Mouse (Mus musculus) heart, adult 2 months (tissue): ENCODE data around the gene Zfp784. TPM values are rescaled to one million over a fixed set of nuclear protein-coding genes. Genes with fewer than 3 reads are reported as not detected.
A peak's percentile ranks its signal among the peaks of the same experiment; 100 is the strongest.

Experiments
- DNase-seq, 2 experiments: peaks; one replicate each; pipeline ENCODE4 v3.0.0; 2021
- H3K27ac ChIP-seq: fragments of 200-600 bp; 2 replicates; pipeline ENCODE4 v1.8.1; 2022
- H3K27me3 ChIP-seq: fragments of 200-500 bp; 2 replicates; pipeline ENCODE4 v1.6.1; 2012; ENCODE audit warnings: mild to moderate bottlenecking, low read length, inconsistent platforms, mixed read lengths; ENCODE audit not compliant: control insufficient read depth, insufficient read depth
- H3K36me3 ChIP-seq: fragments of 200-500 bp; 2 replicates; pipeline ENCODE4 v1.6.1; 2012; ENCODE audit warnings: low read length, inconsistent platforms; ENCODE audit not compliant: control insufficient read depth, insufficient read depth
- H3K4me1 ChIP-seq: fragments of 200-500 bp; 2 replicates; pipeline ENCODE4 v1.6.1; 2011; ENCODE audit warnings: low read length; ENCODE audit not compliant: control insufficient read depth, insufficient read depth
- H3K4me3 ChIP-seq: fragments of 200-600 bp; 2 replicates; pipeline ENCODE4 v1.8.1; 2022
- H3K79me2 ChIP-seq: fragments of 200-500 bp; replicated peaks from 2 replicates; pipeline ENCODE4 v1.6.1; 2012; ENCODE audit warnings: mild to moderate bottlenecking, inconsistent platforms, low read length, moderate library complexity, mixed read lengths; ENCODE audit not compliant: control insufficient read depth, insufficient read depth
- H3K9ac ChIP-seq: fragments of 200-500 bp; 2 replicates; pipeline ENCODE4 v1.6.1; 2012; ENCODE audit warnings: low read depth, mild to moderate bottlenecking, control low read depth, inconsistent platforms, low read length, mixed read lengths
- CTCF ChIP-seq: fragments of 200-600 bp; IDR thresholded peaks from 2 replicates; pipeline ENCODE4 v1.8.1; 2022; ENCODE audit warnings: antibody characterized with exemption, mild to moderate bottlenecking, moderate library complexity
- EP300 ChIP-seq: fragments of 200-500 bp; IDR thresholded peaks from 2 replicates; pipeline ENCODE4 v1.6.1; 2011; ENCODE audit warnings: low read depth, low read length, control low read depth; ENCODE audit not compliant: insufficient read depth
- POLR2A ChIP-seq: fragments of 200-500 bp; IDR thresholded peaks from 2 replicates; pipeline ENCODE4 v1.6.1; 2011; ENCODE audit warnings: mild to moderate bottlenecking, low read depth, low read length, control low read depth; ENCODE audit not compliant: insufficient read depth
- WGBS: fragments of 180-500 bp; shearing (Covaris S2); methylation state at CpG from one replicate; pipeline ENCODE4 v1.1.7; 2018; 5-methylcytosine and 5-hydroxymethylcytosine counted together
- intact Hi-C: fragments of 180-260 bp; cut with DNase I; formaldehyde crosslinking; loops from one replicate; pipeline ENCODE4 v1.15.1; 2025
- polyA plus RNA-seq: library from polyadenylated mRNA; depleted of rRNA; stranded (reverse); fragments of >200 nt; gene quantifications from 2 replicates; pipeline ENCODE4 v1.2.3, GENCODE M21; 2012; rRNA removed
- total RNA-seq, 2 experiments: library from RNA; stranded (reverse); gene quantifications; 2 replicates each; pipeline ENCODE4 v1.2.3; 2021

Zfp784 gene
- total and polyA plus RNA-seq, 3 experiments = 5.0 to 7.0 (median 5.6) TPM

- Histone ChIP-seq H3K79me2 (no peaks in the 10 kb centered on the region), H3K27ac (peak overlapping the region; percentile 75), H3K36me3 (no peaks in the 10 kb centered on the region), H3K4me3 (peak overlapping the region; percentile 78), H3K9ac (peak overlapping the region; percentile 88), H3K27me3 (no peaks in the 10 kb centered on the region), H3K4me1 (peaks cover 5% of the 10 kb centered on the region)
- no peak for DNase-seq
- intact Hi-C loops = loop anchor here (2.0 kb wide), 2 partner anchors 17 to 55 kb away; partner anchors contain the start of gene Zfp580
- WGBS = 7% methylated on average over 19 of the region's 19 CpGs
- TF ChIP-seq POLR2A = no peak; the same call in 1 of the 2 replicates
- no peak for TF ChIP-seq CTCF
- no peak for TF ChIP-seq EP300
Measured at GRCm38 (mm10) chr7:4995268-4996002, 42.8 kb downstream of the Zfp784 start.

- no peak for DNase-seq
- 73% methylated on average over 59 of the region's 59 CpGs for WGBS
- H3K27ac ChIP-seq = no peak overlapping the region
- H3K36me3 ChIP-seq = no peaks in the 10 kb centered on the region
- no peak overlapping the region for H3K4me3 ChIP-seq
- TF ChIP-seq EP300 = no peak
- no peak for TF ChIP-seq CTCF
- TF ChIP-seq POLR2A = no peak
- no peaks in the 10 kb centered on the region for H3K27me3 ChIP-seq
- no peak overlapping the region for H3K9ac ChIP-seq
- H3K4me1 ChIP-seq = peaks cover 5% of the 10 kb centered on the region
- intact Hi-C loops = no loop called here
- no peaks in the 10 kb centered on the region for H3K79me2 ChIP-seq
Measured at GRCm38 (mm10) chr7:4993999-4994788, 44.1 kb downstream of the Zfp784 start.

GRCm38 (mm10) chr7:4993347-4993998 lies 44.8 kb downstream of the Zfp784 start:
- Histone ChIP-seq H3K4me3 (no peak overlapping the region), H3K27me3 (no peaks in the 10 kb centered on the region), H3K79me2 (no peaks in the 10 kb centered on the region), H3K4me1 (peaks cover 5% of the 10 kb centered on the region), H3K9ac (no peak overlapping the region), H3K36me3 (no peaks in the 10 kb centered on the region), H3K27ac (no peak overlapping the region)
- intact Hi-C loops = no loop called here
- no peak for DNase-seq
- WGBS = 71% methylated on average over 55 of the region's 55 CpGs
- TF ChIP-seq CTCF (no peak), EP300 (no peak), POLR2A (no peak)

GRCm38 (mm10) chr7:4988250-4988649 lies 50.0 kb downstream of the Zfp784 start:
- TF ChIP-seq EP300 (no peak), POLR2A (no peak), CTCF (no peak)

More at GRCm38 (mm10) chr7:4988250-4988649, 50.0 kb downstream of the Zfp784 start:
- intact Hi-C loops = no loop called here
- Histone ChIP-seq H3K27me3 (no peaks in the 10 kb centered on the region), H3K4me1 (no peaks in the 10 kb centered on the region), H3K27ac (no peak overlapping the region), H3K79me2 (no peaks in the 10 kb centered on the region), H3K4me3 (no peak overlapping the region), H3K9ac (no peak overlapping the region), H3K36me3 (no peaks in the 10 kb centered on the region)
- WGBS = 9% methylated on average over 2 of the region's 2 CpGs
- DNase-seq = no peak

Other genes with a start within 250 kb of the Zfp784 start
- gene Tmem238, start 248.8 kb downstream of the Zfp784 start, total RNA-seq = 1 to 10 TPM; 5.3 to 5.4 TPM
- gene Tmem238, start 248.8 kb downstream of the Zfp784 start, polyA plus RNA-seq = 2.2 and 4.3 TPM in 2 replicates
- gene Rpl28, start 245.6 kb downstream of the Zfp784 start, total RNA-seq = 100 to 1,000 TPM; 492 to 575 TPM
- 135 and 202 TPM in 2 replicates for gene Rpl28, start 245.6 kb downstream of the Zfp784 start, polyA plus RNA-seq
- 10 to 100 TPM; 85.1 to 99.1 TPM for gene Ube2s, start 225.9 kb downstream of the Zfp784 start, total RNA-seq
- gene Ube2s, start 225.9 kb downstream of the Zfp784 start, polyA plus RNA-seq = 167 and 265 TPM in 2 replicates
- under 1 TPM in 1 of 2 experiments, not detected in 1; 0.07 TPM for gene Shisa7, start 193.8 kb downstream of the Zfp784 start, total RNA-seq
- 0.09 and 0.12 TPM in 2 replicates for gene Shisa7, start 193.8 kb downstream of the Zfp784 start, polyA plus RNA-seq
- 1 to 10 TPM; 3.5 to 3.8 TPM for gene Isoc2b, start 168.2 kb downstream of the Zfp784 start, total RNA-seq
- 10.0 and 10.3 TPM in 2 replicates for gene Isoc2b, start 168.2 kb downstream of the Zfp784 start, polyA plus RNA-seq
- gene Isoc2a, start 161.3 kb downstream of the Zfp784 start, total RNA-seq = 10 to 100 TPM; 48.9 to 55.5 TPM
- 29.3 and 30.6 TPM in 2 replicates for gene Isoc2a, start 161.3 kb downstream of the Zfp784 start, polyA plus RNA-seq
- under 1 TPM in 1 of 2 experiments, not detected in 1; 0.18 TPM for gene Gm36210, start 131.9 kb downstream of the Zfp784 start, total RNA-seq
- 0.20 and 0.29 TPM in 2 replicates for gene Gm36210, start 131.9 kb downstream of the Zfp784 start, polyA plus RNA-seq
- gene Zfp628, start 123.2 kb downstream of the Zfp784 start, total RNA-seq = 1 to 10 TPM; 6.8 to 9.4 TPM
- 6.1 and 7.5 TPM in 2 replicates for gene Zfp628, start 123.2 kb downstream of the Zfp784 start, polyA plus RNA-seq
- 1 to 10 TPM; 5.6 to 5.8 TPM for gene Nat14, start 116.4 kb downstream of the Zfp784 start, total RNA-seq
- gene Nat14, start 116.4 kb downstream of the Zfp784 start, polyA plus RNA-seq = 3.5 TPM in 2 replicates
- gene Ssc5d, start 112.7 kb downstream of the Zfp784 start, total RNA-seq = 1 to 10 TPM; 1.7 to 2.9 TPM
- gene Ssc5d, start 112.7 kb downstream of the Zfp784 start, polyA plus RNA-seq = 5.9 and 6.4 TPM in 2 replicates
- gene Sbk2, start 74.0 kb downstream of the Zfp784 start, total RNA-seq = 10 to 100 TPM; 26.5 to 35.6 TPM
- 85.0 and 119 TPM in 2 replicates for gene Sbk2, start 74.0 kb downstream of the Zfp784 start, polyA plus RNA-seq
- 10 to 100 TPM; 39.4 to 46.1 TPM for gene Sbk3, start 67.3 kb downstream of the Zfp784 start, total RNA-seq
- 66.1 and 72.5 TPM in 2 replicates for gene Sbk3, start 67.3 kb downstream of the Zfp784 start, polyA plus RNA-seq
- gene Zfp579, start 42.3 kb downstream of the Zfp784 start, total RNA-seq = 10 to 100 TPM; 12.3 to 14.0 TPM
- gene Zfp579, start 42.3 kb downstream of the Zfp784 start, polyA plus RNA-seq = 51.8 and 70.2 TPM in 2 replicates
- gene Zfp524, start 24.0 kb downstream of the Zfp784 start, total RNA-seq = 1 to 10 TPM; 8.7 to 9.2 TPM
- gene Zfp524, start 24.0 kb downstream of the Zfp784 start, polyA plus RNA-seq = 14.7 and 17.7 TPM in 2 replicates
- gene Fiz1, start 23.7 kb downstream of the Zfp784 start, total RNA-seq = 10 to 100 TPM; 17.9 to 20.4 TPM
- gene Fiz1, start 23.7 kb downstream of the Zfp784 start, polyA plus RNA-seq = 18.2 and 20.4 TPM in 2 replicates
- gene Gm44973, start 22.9 kb downstream of the Zfp784 start, total RNA-seq = not detected
- not detected in 2 replicates for gene Gm44973, start 22.9 kb downstream of the Zfp784 start, polyA plus RNA-seq
- 10 to 100 TPM; 13.8 to 13.9 TPM for gene Zfp865, start 18.1 kb downstream of the Zfp784 start, total RNA-seq
- gene Zfp865, start 18.1 kb downstream of the Zfp784 start, polyA plus RNA-seq = 13.5 and 16.9 TPM in 2 replicates
- gene Ccdc106, start 17.9 kb downstream of the Zfp784 start, total RNA-seq = under 1 TPM in 1 of 2 experiments, not detected in 1; 0.25 TPM
- 0.53 TPM in 1 of 2 replicates, not detected in the other for gene Ccdc106, start 17.9 kb downstream of the Zfp784 start, polyA plus RNA-seq
- not detected for gene 4632433K11Rik, start 4.3 kb downstream of the Zfp784 start, total RNA-seq
- not detected in 2 replicates for gene 4632433K11Rik, start 4.3 kb downstream of the Zfp784 start, polyA plus RNA-seq
- gene Zfp580, start 13.1 kb upstream of the Zfp784 start, total RNA-seq = 1 to 10 TPM; 3.4 to 4.4 TPM
- 7.4 and 12.7 TPM in 2 replicates for gene Zfp580, start 13.1 kb upstream of the Zfp784 start, polyA plus RNA-seq
- gene U2af2, start 23.7 kb upstream of the Zfp784 start, total RNA-seq = 10 to 100 TPM; 65.6 to 68.5 TPM
- 84.4 and 118 TPM in 2 replicates for gene U2af2, start 23.7 kb upstream of the Zfp784 start, polyA plus RNA-seq
- gene Epn1, start 41.8 kb upstream of the Zfp784 start, total RNA-seq = 100 to 1,000 TPM; 160 to 192 TPM
- gene Epn1, start 41.8 kb upstream of the Zfp784 start, polyA plus RNA-seq = 174 and 181 TPM in 2 replicates
- gene Rfpl4, start 78.5 kb upstream of the Zfp784 start, total RNA-seq = not detected
- gene Rfpl4, start 78.5 kb upstream of the Zfp784 start, polyA plus RNA-seq = not detected in 2 replicates
- gene Rasl2-9, start 87.5 kb upstream of the Zfp784 start, total RNA-seq = 1 to 10 TPM; 6.2 to 8.1 TPM
- 3.9 and 5.7 TPM in 2 replicates for gene Rasl2-9, start 87.5 kb upstream of the Zfp784 start, polyA plus RNA-seq
- gene Vmn1r55, start 111.2 kb upstream of the Zfp784 start, total RNA-seq = not detected
- not detected in 2 replicates for gene Vmn1r55, start 111.2 kb upstream of the Zfp784 start, polyA plus RNA-seq
- gene Vmn1r56, start 158.3 kb upstream of the Zfp784 start, total RNA-seq = not detected
- gene Vmn1r56, start 158.3 kb upstream of the Zfp784 start, polyA plus RNA-seq = not detected in 2 replicates
- gene Vmn1r57, start 180.0 kb upstream of the Zfp784 start, total RNA-seq = not detected
- not detected in 2 replicates for gene Vmn1r57, start 180.0 kb upstream of the Zfp784 start, polyA plus RNA-seq